Mouse (Mus musculus) lung, postnatal 0 days (tissue): ENCODE measurements around the gene Tsr3.
"Not testable (repeated sequence)": the region's sequence is repeated elsewhere in the genome, so short reads cannot be mapped to it uniquely, and the experiment has no call there.

Source experiments
- CTCF ChIP-seq: IDR thresholded peaks from 2 replicates; pipeline ENCODE4 v1.5.1; 2016; ENCODE audit warnings: antibody characterized with exemption, mild to moderate bottlenecking
- EP300 ChIP-seq: IDR thresholded peaks from 2 replicates; pipeline ENCODE4 v1.6.1; 2016; ENCODE audit warnings: antibody characterized with exemption, mild to moderate bottlenecking, control low read depth

DNA sequence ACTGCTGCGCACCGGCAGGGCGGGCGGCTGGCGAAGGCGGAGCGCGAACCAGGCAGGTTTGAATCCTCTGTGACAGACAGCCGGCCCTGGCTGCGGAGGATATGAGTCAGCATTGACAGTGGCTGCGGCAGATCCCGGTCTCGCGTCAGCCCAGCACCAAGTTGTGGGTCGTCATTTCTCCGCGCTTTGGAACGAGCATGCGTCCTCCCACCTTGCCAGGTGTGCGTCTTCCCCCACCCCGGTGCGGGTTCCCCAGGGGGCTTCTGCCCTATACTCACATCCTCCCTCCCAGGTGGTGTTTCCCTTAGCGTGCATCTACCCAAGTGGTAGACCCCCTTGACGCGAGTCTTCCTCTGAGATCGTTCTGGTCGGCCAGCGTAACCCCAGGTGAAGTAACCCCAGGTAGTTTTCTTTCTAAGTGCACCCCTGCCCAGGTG, 17.4 kb upstream of the Tsr3 start:
- TF ChIP-seq CTCF, EP300: not testable (repeated sequence)
